14 mouse cellular contexts compared by ENCODE assay signal in the genomic region with DNA sequence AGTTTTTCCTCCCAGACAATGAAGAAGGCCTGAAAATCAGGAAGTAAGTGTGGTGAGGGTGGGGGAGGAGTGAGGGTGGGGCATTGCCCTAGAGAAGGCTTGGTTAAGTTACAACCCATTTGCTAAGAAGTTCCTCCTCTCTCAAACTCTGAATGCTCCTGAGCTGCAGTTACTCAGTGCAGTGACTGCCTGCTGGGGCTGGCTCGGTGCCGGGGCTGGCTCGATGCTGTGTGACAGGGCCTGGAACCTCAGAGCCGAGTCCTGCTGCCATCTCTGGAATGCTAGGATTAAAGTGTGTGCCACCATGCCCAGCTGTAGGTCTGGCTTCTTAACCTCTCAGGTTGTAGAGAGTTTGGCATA. TPM values are rescaled to one million over a fixed set of nuclear protein-coding genes. Genes with fewer than 3 reads are reported as not detected.
DNase-seq lines count a peak whose midpoint lies in the region; ATAC-seq and TF ChIP-seq lines count a peak whose summit lies in the region.
"Had no signal": no experiment of that assay in that cellular context is flagged by ENCODE, and none has a peak within 500 bp of the region (broad histone marks: within the 10 kb centered on the region; RNA-seq: fewer than 3 reads in every experiment).

No protein-coding gene starts in this region.

- no peaks in the 10 kb centered on the region for H3K27me3 ChIP-seq in stomach, postnatal 0 days (ENCODE audit: control insufficient read depth, insufficient read depth, low read length)
- no peaks in the 10 kb centered on the region for H3K27me3 ChIP-seq in forebrain, embryonic 11.5 days (ENCODE audit: control insufficient read depth, insufficient read depth, low read length)
- H3K27me3 ChIP-seq: embryonic facial prominence, embryonic 15.5 days had no signal

- H3K36me3 ChIP-seq in stomach, postnatal 0 days (ENCODE audit: control insufficient read depth, insufficient read depth, low read length), result no peaks in the 10 kb centered on the region
- H3K36me3 ChIP-seq in forebrain, embryonic 11.5 days (ENCODE audit: control insufficient read depth, insufficient read depth, low read length), result no peaks in the 10 kb centered on the region

- TF ChIP-seq CTCF in left cerebral cortex, adult 2 months (IDR thresholded peaks at IDR 0.05), result no peak
- no peak for TF ChIP-seq CTCF in stomach, postnatal 0 days (IDR thresholded peaks at IDR 0.05; ENCODE audit: low read depth)

- H3K9ac ChIP-seq in stomach, postnatal 0 days (ENCODE audit: low read length), result no peak overlapping the region
- no peak overlapping the region for H3K9ac ChIP-seq in forebrain, embryonic 11.5 days (ENCODE audit: low read length)
- H3K9ac ChIP-seq: embryonic facial prominence, embryonic 15.5 days; lung, embryonic 14.5 days had no signal

- H3K4me2 ChIP-seq in stomach, postnatal 0 days (replicated peaks; ENCODE audit: low read depth), result no peak overlapping the region
- H3K4me2 ChIP-seq in forebrain, embryonic 11.5 days (ENCODE audit: low read depth, low read length, severe bottlenecking), result no peak overlapping the region
- H3K4me2 ChIP-seq: embryonic facial prominence, embryonic 15.5 days; lung, embryonic 14.5 days had no signal

- peak overlapping the region; percentile 60 for H3K27ac ChIP-seq in left cerebral cortex, adult 2 months
- peak overlapping the region; percentile 35 for H3K27ac ChIP-seq in stomach, postnatal 0 days (replicated peaks)
- H3K27ac ChIP-seq in forebrain, embryonic 11.5 days (ENCODE audit: low read depth, low read length), result no peak overlapping the region
- H3K27ac ChIP-seq: embryonic facial prominence, embryonic 15.5 days had no signal

- peak; percentile 68 for ATAC-seq in common myeloid progenitor, adult 5-6 weeks (replicated peaks; ENCODE audit: low read depth, poor library complexity, severe bottlenecking)
- 0 out of 2 replicates have a peak, but pooled peaks have one; percentile 13 for ATAC-seq in stomach, postnatal 0 days (ENCODE audit: low FRiP score, low TSS enrichment)
- ATAC-seq in forebrain, embryonic 11.5 days (replicated peaks; ENCODE audit: low FRiP score), result no peak
- ATAC-seq: activated CD4-positive, CD25-positive, alpha-beta regulatory T cell, adult 4 months had no signal

- no peak for TF ChIP-seq EP300 in stomach, postnatal 0 days (optimal IDR thresholded peaks at IDR 0.05)

- no peaks in the 10 kb centered on the region for H3K4me1 ChIP-seq in stomach, postnatal 0 days (replicated peaks; ENCODE audit: control insufficient read depth, insufficient read depth)
- no peaks in the 10 kb centered on the region for H3K4me1 ChIP-seq in forebrain, embryonic 11.5 days (replicated peaks; ENCODE audit: control insufficient read depth, insufficient read depth, low read length)

- no peak for DNase-seq in left cerebral cortex, adult 2 months (ENCODE audit: extremely low spot score in 1 of 2, low spot score in 2 of 2)
- DNase-seq in left cerebral cortex, postnatal 14 days (ENCODE audit: low spot score in 2 of 2), result no peak
- DNase-seq in spleen, postnatal 36 days (ENCODE audit: low spot score in 2 of 2), result peak; percentile 42 to 44
- no peak for DNase-seq in spleen, adult 12 weeks (ENCODE audit: low spot score)
- no peak for DNase-seq in stomach, postnatal 0 days (ENCODE audit: low spot score)
- no peak for DNase-seq in forebrain, embryonic 11.5 days (ENCODE audit: low spot score)
- DNase-seq in adrenal gland, adult 2 months, result no peak
- DNase-seq: heart, postnatal 14 days; lung, embryonic 14.5 days; thymus, adult 2 months had no signal

- H3K9me3 ChIP-seq in stomach, postnatal 0 days (ENCODE audit: control insufficient read depth, low read length), result no peaks in the 10 kb centered on the region
- no peaks in the 10 kb centered on the region for H3K9me3 ChIP-seq in forebrain, embryonic 11.5 days (ENCODE audit: control insufficient read depth, low read length)
- H3K9me3 ChIP-seq: embryonic facial prominence, embryonic 15.5 days had no signal

- H3K4me3 ChIP-seq in left cerebral cortex, adult 2 months, result no peak overlapping the region
- no peak overlapping the region for H3K4me3 ChIP-seq in stomach, postnatal 0 days (ENCODE audit: low read depth, low read length)
- H3K4me3 ChIP-seq in forebrain, embryonic 11.5 days (ENCODE audit: low read depth, low read length), result no peak overlapping the region
- H3K4me3 ChIP-seq: embryonic facial prominence, embryonic 15.5 days had no signal

- intact Hi-C loops in left cerebral cortex, adult 2 months (cut with DNase I), result loop anchor here (10.0 kb wide), 1 partner anchor 866 kb away; no protein-coding TSS in a partner anchor
- intact Hi-C loops in left cerebral cortex, postnatal 14 days (cut with DNase I), result no loop called here

- WGBS in stomach, postnatal 0 days, result 59% methylated on average over 4 of the region's 4 CpGs
- WGBS in forebrain, embryonic 11.5 days, result 91% methylated on average over 4 of the region's 4 CpGs

RNA-seq across cellular contexts. Expression of a gene that starts 7.6 kb away (rescaled TPM):
- total RNA-seq in left cerebral cortex, adult 2 months (2021), result 10 to 100 TPM; 15.8 to 17.7 TPM
- total RNA-seq in left cerebral cortex, postnatal 14 days (2021), result 10 to 100 TPM; 15.9 to 16.7 TPM
- 6.7 and 6.8 TPM in 2 replicates for total RNA-seq in common myeloid progenitor, adult 5-6 weeks (2017)
- 10.3 and 12.1 TPM in 2 replicates for polyA plus RNA-seq in stomach, postnatal 0 days (2015; fragmentation: Nextera tagmentation; extraction: Ambion mirVana)
- polyA plus RNA-seq in forebrain, embryonic 11.5 days (2014; fragmentation: Nextera tagmentation; extraction: Ambion mirVana), result 12.5 and 12.8 TPM in 2 replicates
- 1 to 10 TPM; 5.5 to 8.7 TPM for total RNA-seq in adrenal gland, adult 2 months (2021)
- polyA plus RNA-seq in adrenal gland, adult 2 months (2012; rRNA removed), result 10.6 and 14.1 TPM in 2 replicates

RNA-seq across cellular contexts. Expression of a gene that starts 13.3 kb away (rescaled TPM):
- under 1 TPM; 0.40 to 0.41 TPM for total RNA-seq in left cerebral cortex, adult 2 months (2021)
- total RNA-seq in left cerebral cortex, postnatal 14 days (2021), result not detected
- not detected in 2 replicates for total RNA-seq in common myeloid progenitor, adult 5-6 weeks (2017)
- polyA plus RNA-seq in stomach, postnatal 0 days (2015; fragmentation: Nextera tagmentation; extraction: Ambion mirVana), result not detected in 2 replicates
- polyA plus RNA-seq in forebrain, embryonic 11.5 days (2014; fragmentation: Nextera tagmentation; extraction: Ambion mirVana), result not detected in 2 replicates
- total RNA-seq in adrenal gland, adult 2 months (2021), result under 1 TPM in 1 of 2 experiments, not detected in 1; 0.58 TPM
- 0.47 and 0.50 TPM in 2 replicates for polyA plus RNA-seq in adrenal gland, adult 2 months (2012; rRNA removed)
- total RNA-seq: heart, adult 18-20 months had no signal
- polyA plus RNA-seq: activated CD4-positive, CD25-positive, alpha-beta regulatory T cell, adult 4 months; lung, embryonic 14.5 days had no signal

RNA-seq across cellular contexts. Expression of a gene that starts 39.2 kb away (rescaled TPM):
- 10 to 100 TPM; 71.6 to 77.5 TPM for total RNA-seq in left cerebral cortex, adult 2 months (2021)
- total RNA-seq in left cerebral cortex, postnatal 14 days (2021), result 10 to 100 TPM; 68.2 to 72.6 TPM
- total RNA-seq in common myeloid progenitor, adult 5-6 weeks (2017), result 49.7 and 54.1 TPM in 2 replicates
- polyA plus RNA-seq in stomach, postnatal 0 days (2015; fragmentation: Nextera tagmentation; extraction: Ambion mirVana), result 168 and 181 TPM in 2 replicates
- polyA plus RNA-seq in forebrain, embryonic 11.5 days (2014; fragmentation: Nextera tagmentation; extraction: Ambion mirVana), result 30.4 and 33.9 TPM in 2 replicates
- total RNA-seq in adrenal gland, adult 2 months (2021), result 100 to 1,000 TPM; 143 to 167 TPM
- 586 and 732 TPM in 2 replicates for polyA plus RNA-seq in adrenal gland, adult 2 months (2012; rRNA removed)

RNA-seq across cellular contexts. Expression of a gene that starts 45.8 kb away (rescaled TPM):
- total RNA-seq in left cerebral cortex, adult 2 months (2021), result 1 to 10 TPM; 2.8 to 4.0 TPM
- 1 to 10 TPM; 3.6 to 4.2 TPM for total RNA-seq in left cerebral cortex, postnatal 14 days (2021)
- total RNA-seq in common myeloid progenitor, adult 5-6 weeks (2017), result 0.05 TPM in 1 of 2 replicates, not detected in the other
- polyA plus RNA-seq in stomach, postnatal 0 days (2015; fragmentation: Nextera tagmentation; extraction: Ambion mirVana), result 6.2 and 9.6 TPM in 2 replicates
- 2.2 and 3.7 TPM in 2 replicates for polyA plus RNA-seq in forebrain, embryonic 11.5 days (2014; fragmentation: Nextera tagmentation; extraction: Ambion mirVana)
- total RNA-seq in adrenal gland, adult 2 months (2021), result 1 to 10 TPM; 3.1 to 3.3 TPM
- polyA plus RNA-seq in adrenal gland, adult 2 months (2012; rRNA removed), result 4.6 and 6.6 TPM in 2 replicates
- polyA plus RNA-seq: activated CD4-positive, CD25-positive, alpha-beta regulatory T cell, adult 4 months had no signal

Comparison
In these comparisons a context has a peak if more than half of its experiments do, and no peak if none do; other contexts are left out.
1. DNase-seq: peak in spleen, postnatal 36 days (2 of 2); none in left cerebral cortex, adult 2 months (0 of 2), left cerebral cortex, postnatal 14 days (0 of 2), spleen, adult 12 weeks (single experiment), stomach, postnatal 0 days (single experiment), forebrain, embryonic 11.5 days (single experiment) and adrenal gland, adult 2 months (single experiment).